Mouse (Mus musculus): ENCODE results near the gene Actr2. TPM values are rescaled to one million over a fixed set of nuclear protein-coding genes. Genes with fewer than 3 reads are reported as not detected.
"Not testable (repeated sequence)": the region's sequence is repeated elsewhere in the genome, so short reads cannot be mapped to it uniquely, and the experiment has no call there.

Actr2 gene
- polyA plus RNA-seq, 1 experiment from 2014 or later = 127 TPM

- no peaks in the 10 kb centered on the region for H3K36me3 ChIP-seq
- no peaks in the 10 kb centered on the region for H3K4me1 ChIP-seq
- no peaks in the 10 kb centered on the region for H3K9me3 ChIP-seq
- WGBS = 95% methylated on average over 2 of the region's 2 CpGs
- ATAC-seq (ENCODE audit: insufficient read depth, low FRiP score, low read depth) = no peak
- H3K4me3 ChIP-seq (replicated peaks) = no peak overlapping the region
- no peaks in the 10 kb centered on the region for H3K27me3 ChIP-seq (replicated peaks)
- H3K27ac ChIP-seq = no peak overlapping the region
- H3K4me2 ChIP-seq = no peak overlapping the region
- H3K9ac ChIP-seq = no peak overlapping the region
Observed at GRCm38 (mm10) chr11:20139711-20140110, 27.0 kb upstream of the Actr2 start.

DNA sequence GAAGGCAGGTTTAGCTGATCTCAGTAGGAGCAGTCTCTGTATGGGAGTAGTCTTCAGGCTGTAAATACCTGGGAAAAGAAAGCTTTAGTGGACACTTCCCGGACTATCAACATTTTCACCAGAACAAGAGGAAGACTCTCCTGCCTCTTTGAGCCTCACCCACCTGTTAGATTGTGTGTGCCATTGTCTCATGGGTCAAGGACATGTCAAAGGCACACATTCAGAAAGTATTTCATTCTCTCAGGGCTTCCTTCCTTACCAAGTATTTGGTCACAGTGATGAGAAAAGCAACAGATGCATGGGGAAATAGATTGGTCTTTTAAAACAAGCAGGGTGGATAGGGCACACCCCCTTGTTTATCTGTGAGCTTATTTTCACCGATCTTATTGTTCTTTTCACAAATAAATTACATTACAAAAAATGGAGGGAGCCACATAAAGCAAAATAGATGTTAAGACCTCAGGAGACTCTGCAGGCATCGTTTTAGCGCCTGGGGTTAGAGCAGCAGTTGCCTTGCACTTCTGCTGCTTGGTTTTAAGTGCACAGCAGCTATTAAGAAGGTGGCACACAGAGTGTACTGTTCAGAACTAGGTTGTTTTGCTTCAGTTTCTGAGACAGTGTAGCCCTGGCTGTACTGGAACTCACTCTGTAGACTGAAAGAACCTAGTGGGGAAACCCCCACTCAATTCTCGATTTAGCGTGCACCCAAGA is 25.9 kb upstream of the Actr2 start:
- H3K4me1 ChIP-seq = no peaks in the 10 kb centered on the region
- no peak for ATAC-seq (ENCODE audit: insufficient read depth, low FRiP score, low read depth)
- 86% methylated on average over 6 of the region's 6 CpGs for WGBS

GRCm38 (mm10) chr11:20137872-20138271 is 25.2 kb upstream of the Actr2 start:
- Histone ChIP-seq H3K27ac (no peak overlapping the region), H3K9me3 (no peaks in the 10 kb centered on the region), H3K4me1 (no peaks in the 10 kb centered on the region), H3K4me2 (no peak overlapping the region), H3K36me3 (no peaks in the 10 kb centered on the region), H3K9ac (no peak overlapping the region), H3K4me3 (replicated peaks) (no peak overlapping the region), H3K27me3 (replicated peaks) (no peaks in the 10 kb centered on the region)
- 70% methylated on average over 2 of the region's 2 CpGs for WGBS
- ATAC-seq (ENCODE audit: insufficient read depth, low FRiP score, low read depth) = no peak

More for the DNA sequence above, 25.9 kb upstream of the Actr2 start:
- H3K36me3 ChIP-seq = no peaks in the 10 kb centered on the region
- no peak overlapping the region for H3K27ac ChIP-seq
- no peak overlapping the region for H3K4me2 ChIP-seq
- H3K9me3 ChIP-seq = no peaks in the 10 kb centered on the region
- no peak overlapping the region for H3K9ac ChIP-seq
- H3K27me3 ChIP-seq (replicated peaks) = no peaks in the 10 kb centered on the region
- no peak overlapping the region for H3K4me3 ChIP-seq (replicated peaks)

- Histone ChIP-seq H3K27ac (no peak overlapping the region), H3K27me3 (replicated peaks) (no peaks in the 10 kb centered on the region), H3K9ac (no peak overlapping the region), H3K4me1 (no peaks in the 10 kb centered on the region), H3K9me3 (no peaks in the 10 kb centered on the region), H3K36me3 (no peaks in the 10 kb centered on the region), H3K4me2 (no peak overlapping the region), H3K4me3 (replicated peaks) (no peak overlapping the region)
- 62% methylated on average over 6 of the region's 6 CpGs for WGBS
- ATAC-seq (ENCODE audit: insufficient read depth, low FRiP score, low read depth) = no peak; the same call in 1 of the 2 replicates
Observed at GRCm38 (mm10) chr11:20136314-20136713, 23.6 kb upstream of the Actr2 start.

- H3K36me3 ChIP-seq; H3K9ac ChIP-seq; ATAC-seq (ENCODE audit: insufficient read depth, low FRiP score, low read depth); H3K4me2 ChIP-seq; H3K4me3 ChIP-seq (replicated peaks); H3K4me1 ChIP-seq; H3K27me3 ChIP-seq (replicated peaks); H3K27ac ChIP-seq; H3K9me3 ChIP-seq: not testable (repeated sequence)
- 74% methylated on average over 3 of the region's 3 CpGs for WGBS
Observed at GRCm38 (mm10) chr11:20134869-20135268, 22.2 kb upstream of the Actr2 start.

DNA sequence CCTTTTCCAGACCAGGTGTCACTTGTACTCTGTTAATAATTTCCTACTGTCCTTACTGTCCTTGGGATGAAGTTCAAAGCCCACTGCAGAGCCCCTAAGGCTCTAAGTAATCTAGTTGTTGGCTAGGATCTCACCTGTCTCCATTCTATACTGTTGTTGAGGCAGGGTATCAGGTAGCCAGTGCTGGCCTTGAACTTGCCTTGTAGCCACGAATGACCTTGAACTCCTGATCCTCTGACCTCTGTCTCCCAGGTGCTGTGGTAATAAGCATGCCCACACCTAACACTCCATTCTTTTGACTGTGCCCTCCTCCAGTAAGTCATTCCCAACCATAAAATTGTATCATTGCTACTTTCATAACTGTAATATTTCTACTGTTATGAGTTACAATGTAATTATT is 21.0 kb upstream of the Actr2 start:
- Histone ChIP-seq H3K4me3 (replicated peaks) (no peak overlapping the region), H3K36me3 (no peaks in the 10 kb centered on the region), H3K9me3 (no peaks in the 10 kb centered on the region), H3K4me2 (no peak overlapping the region), H3K4me1 (no peaks in the 10 kb centered on the region), H3K27ac (no peak overlapping the region), H3K9ac (no peak overlapping the region), H3K27me3 (replicated peaks) (no peaks in the 10 kb centered on the region)
- no peak for ATAC-seq (ENCODE audit: insufficient read depth, low FRiP score, low read depth)
- 68% methylated on average over 1 of the region's 1 CpGs for WGBS

GRCm38 (mm10) chr11:20132955-20133562 is 20.3 kb upstream of the Actr2 start:
- Histone ChIP-seq H3K4me1 (no peaks in the 10 kb centered on the region), H3K27ac (no peak overlapping the region), H3K9ac (no peak overlapping the region), H3K36me3 (no peaks in the 10 kb centered on the region), H3K4me2 (peak overlapping the region; percentile 47), H3K27me3 (replicated peaks) (no peaks in the 10 kb centered on the region), H3K9me3 (no peaks in the 10 kb centered on the region), H3K4me3 (replicated peaks) (no peak overlapping the region)
- no peak for ATAC-seq (ENCODE audit: insufficient read depth, low FRiP score, low read depth)
- 45% methylated on average over 12 of the region's 12 CpGs for WGBS

DNA sequence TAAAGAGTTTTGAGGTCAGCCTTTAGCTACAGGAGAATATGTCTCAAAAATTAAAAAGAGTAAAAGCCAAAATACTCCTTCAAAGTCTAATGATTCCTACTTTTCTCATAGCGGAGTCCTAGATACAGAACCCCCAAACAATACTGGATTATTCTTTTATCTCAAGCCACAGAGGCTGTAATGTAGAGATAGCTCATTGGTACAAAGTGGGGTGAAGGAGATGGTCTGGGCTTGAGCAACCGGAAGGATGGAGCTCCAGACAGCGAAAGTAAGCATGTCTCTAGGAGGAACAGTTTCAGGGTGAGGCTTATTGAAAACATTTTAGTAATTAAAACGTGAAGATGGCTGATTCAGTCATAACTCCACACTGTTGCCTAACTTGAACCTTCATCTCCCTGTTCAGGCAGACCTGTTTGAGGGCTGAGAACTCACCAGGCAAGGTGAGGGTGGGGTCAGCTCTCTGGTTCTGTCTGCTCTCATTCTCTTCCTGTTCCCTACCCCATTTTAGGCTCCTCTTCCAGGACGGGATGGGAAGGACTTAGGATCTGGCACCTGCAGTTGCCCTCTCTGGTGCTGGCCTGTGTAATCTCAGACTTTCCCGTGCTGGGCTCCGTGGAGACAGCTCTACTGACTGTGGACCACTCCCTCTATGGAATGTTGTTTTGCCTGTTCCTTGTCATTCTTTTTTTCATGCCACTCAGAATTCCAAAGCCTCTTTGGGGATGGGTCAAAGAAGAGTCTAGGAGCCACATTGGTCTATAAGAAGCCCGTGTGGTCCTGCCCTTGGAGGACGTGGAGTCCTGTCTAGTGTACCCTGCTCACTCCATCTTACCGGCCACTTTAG is 14.2 kb upstream of the Actr2 start:
- WGBS = 63% methylated on average over 10 of the region's 10 CpGs
- Histone ChIP-seq H3K27me3 (replicated peaks) (no peaks in the 10 kb centered on the region), H3K4me2 (no peak overlapping the region), H3K36me3 (no peaks in the 10 kb centered on the region), H3K4me3 (replicated peaks) (no peak overlapping the region), H3K9ac (no peak overlapping the region), H3K4me1 (no peaks in the 10 kb centered on the region), H3K27ac (no peak overlapping the region), H3K9me3 (no peaks in the 10 kb centered on the region)
- no peak for ATAC-seq (ENCODE audit: insufficient read depth, low FRiP score, low read depth)

- H3K27ac ChIP-seq = no peak overlapping the region
- no peaks in the 10 kb centered on the region for H3K36me3 ChIP-seq
- H3K4me1 ChIP-seq = no peaks in the 10 kb centered on the region
- no peaks in the 10 kb centered on the region for H3K27me3 ChIP-seq (replicated peaks)
- no peak overlapping the region for H3K9ac ChIP-seq
- H3K9me3 ChIP-seq = no peaks in the 10 kb centered on the region
- no peak overlapping the region for H3K4me2 ChIP-seq
- ATAC-seq (ENCODE audit: insufficient read depth, low FRiP score, low read depth) = no peak
- WGBS = 85% methylated on average over 1 of the region's 1 CpGs
- H3K4me3 ChIP-seq (replicated peaks) = no peak overlapping the region
Observed at GRCm38 (mm10) chr11:20125423-20125822, 12.7 kb upstream of the Actr2 start.

GRCm38 (mm10) chr11:20116701-20117100 is 4.0 kb upstream of the Actr2 start:
- Histone ChIP-seq H3K4me3 (replicated peaks) (no peak overlapping the region), H3K9ac (no peak overlapping the region), H3K4me2 (no peak overlapping the region), H3K27ac (no peak overlapping the region), H3K27me3 (replicated peaks) (no peaks in the 10 kb centered on the region), H3K9me3 (no peaks in the 10 kb centered on the region), H3K4me1 (no peaks in the 10 kb centered on the region), H3K36me3 (no peaks in the 10 kb centered on the region)
- 90% methylated on average over 4 of the region's 4 CpGs for WGBS
- ATAC-seq (ENCODE audit: insufficient read depth, low FRiP score, low read depth) = no peak

DNA sequence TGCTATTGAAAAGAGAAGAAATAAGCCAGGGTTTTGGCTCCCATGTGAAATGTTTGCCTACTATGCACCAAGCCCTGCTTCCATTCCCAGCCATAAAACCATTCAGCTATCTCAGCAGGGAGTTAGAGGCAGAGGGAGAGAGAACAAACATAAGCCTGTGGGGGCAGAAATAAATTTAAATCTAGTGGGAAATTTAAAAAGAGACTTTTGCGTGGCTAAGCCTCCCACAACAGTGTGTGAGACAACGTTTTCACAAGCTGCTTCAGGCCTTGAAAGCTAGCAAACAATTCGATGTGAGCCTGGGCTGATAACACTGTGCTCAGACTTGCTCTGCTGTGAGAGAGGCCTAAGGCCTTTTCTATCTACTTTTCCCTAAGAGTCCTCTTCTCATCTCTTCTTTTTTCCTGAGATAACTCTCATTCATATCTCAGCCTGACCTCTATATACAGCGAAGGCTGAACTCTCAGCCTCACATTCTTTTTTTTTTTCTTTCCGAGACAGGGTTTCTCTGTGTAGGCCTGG is 3.4 kb upstream of the Actr2 start:
- Histone ChIP-seq H3K4me3 (replicated peaks) (no peak overlapping the region), H3K4me1 (no peaks in the 10 kb centered on the region), H3K4me2 (no peak overlapping the region), H3K36me3 (no peaks in the 10 kb centered on the region), H3K27ac (no peak overlapping the region), H3K9ac (no peak overlapping the region), H3K9me3 (no peaks in the 10 kb centered on the region), H3K27me3 (replicated peaks) (no peaks in the 10 kb centered on the region)
- 77% methylated on average over 5 of the region's 5 CpGs for WGBS
- no peak for ATAC-seq (ENCODE audit: insufficient read depth, low FRiP score, low read depth)
